Mouse (Mus musculus) cortical plate, adult 2 months (tissue): ENCODE measurements around the gene Krtap4-2.

Experiments
- CTCF ChIP-seq: fragments of 200-500 bp; IDR thresholded peaks from 2 replicates; pipeline ENCODE4 v1.5.1; 2011; ENCODE audit warnings: mild to moderate bottlenecking, control low read depth, low read length; ENCODE audit not compliant: insufficient read depth; ENCODE audit errors: extremely low read depth
- POLR2A ChIP-seq: fragments of 200-500 bp; IDR thresholded peaks from 2 replicates; pipeline ENCODE4 v1.6.1; 2011; ENCODE audit warnings: mild to moderate bottlenecking, low read length, control low read depth; ENCODE audit not compliant: insufficient read depth; ENCODE audit errors: extremely low read depth

DNA sequence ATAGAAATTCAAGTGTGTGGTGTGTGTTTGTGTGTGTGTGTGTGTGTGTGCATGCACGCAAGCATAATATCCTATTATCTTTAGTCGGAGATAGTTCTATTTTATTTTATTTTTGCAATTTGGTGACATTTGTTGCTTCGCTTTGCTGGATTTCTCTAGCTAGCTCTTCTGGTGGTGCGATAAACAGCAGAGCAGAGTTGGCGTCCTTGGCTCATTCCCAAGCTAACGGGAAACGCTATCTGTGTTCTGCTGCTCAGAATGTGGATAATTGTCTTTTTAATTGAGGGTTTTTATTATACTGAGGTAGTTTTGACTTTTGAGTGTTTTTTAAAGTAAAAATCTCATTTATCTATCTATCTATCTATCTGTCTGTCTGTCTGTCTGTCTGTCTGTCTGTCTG is 49.8 kb downstream of the Krtap4-2 start:
- TF ChIP-seq CTCF, result no peak
- no peak for TF ChIP-seq POLR2A
